Comparison of ENCODE assay signal across 8 mouse cellular contexts in genomic region chr1:15007663-15008344, GRCm38 (mm10).
DNase-seq lines count a peak whose midpoint lies in the region; ATAC-seq and TF ChIP-seq lines count a peak whose summit lies in the region.

No protein-coding gene starts in this region.

- WGBS in kidney, embryonic 14.5 days: 4% methylated on average over 3 of the region's 3 CpGs
- WGBS in kidney, embryonic 15.5 days: 6% methylated on average over 3 of the region's 3 CpGs
- 4% methylated on average over 3 of the region's 3 CpGs for WGBS in embryonic facial prominence, embryonic 14.5 days
- WGBS in midbrain, postnatal 0 days: 2% methylated on average over 3 of the region's 3 CpGs

- ATAC-seq in kidney, embryonic 14.5 days (ENCODE audit: low FRiP score, low TSS enrichment): peak; percentile 79; the same call in 1 of the 2 replicates
- no peak for ATAC-seq in kidney, embryonic 15.5 days (replicated peaks; ENCODE audit: low FRiP score)
- 0 out of 2 replicates have a peak, but pooled peaks have one; percentile 55 for ATAC-seq in embryonic facial prominence, embryonic 14.5 days (ENCODE audit: low read depth)
- ATAC-seq in midbrain, postnatal 0 days (ENCODE audit: low FRiP score): 0 out of 2 replicates have a peak, but pooled peaks have one; percentile 74

- H3K27me3 ChIP-seq in kidney, embryonic 14.5 days (ENCODE audit: control insufficient read depth, insufficient read depth, low read length): no peaks in the 10 kb centered on the region
- H3K27me3 ChIP-seq in kidney, embryonic 15.5 days: no peaks in the 10 kb centered on the region
- H3K27me3 ChIP-seq in MEL (ENCODE audit: control insufficient read depth in 1 of 2, insufficient read depth in 2 of 2, low read length in 2 of 2): no peaks in the 10 kb centered on the region
- H3K27me3 ChIP-seq in embryonic facial prominence, embryonic 14.5 days (replicated peaks; ENCODE audit: control insufficient read depth, insufficient read depth, low read length): no peaks in the 10 kb centered on the region
- no peaks in the 10 kb centered on the region for H3K27me3 ChIP-seq in midbrain, postnatal 0 days (ENCODE audit: insufficient read depth, low read length)

- no peak overlapping the region for H3K4me3 ChIP-seq in kidney, embryonic 14.5 days (ENCODE audit: low read length)
- no peak overlapping the region for H3K4me3 ChIP-seq in kidney, embryonic 15.5 days (replicated peaks)
- H3K4me3 ChIP-seq in MEL (ENCODE audit: control insufficient read depth in 1 of 2, insufficient read depth in 1 of 2, low read depth in 2 of 2, low read length in 2 of 2): no peak overlapping the region
- no peak overlapping the region for H3K4me3 ChIP-seq in embryonic facial prominence, embryonic 14.5 days (ENCODE audit: low read depth, low read length)
- H3K4me3 ChIP-seq in midbrain, postnatal 0 days (ENCODE audit: low read depth, low read length): no peak overlapping the region

- H3K36me3 ChIP-seq in kidney, embryonic 14.5 days (ENCODE audit: control insufficient read depth, insufficient read depth, low read length): no peaks in the 10 kb centered on the region
- H3K36me3 ChIP-seq in kidney, embryonic 15.5 days: no peaks in the 10 kb centered on the region
- no peaks in the 10 kb centered on the region for H3K36me3 ChIP-seq in MEL (ENCODE audit: control insufficient read depth in 1 of 2, insufficient read depth in 2 of 2, low read length in 2 of 2)
- H3K36me3 ChIP-seq in embryonic facial prominence, embryonic 14.5 days (ENCODE audit: control insufficient read depth, insufficient read depth, low read length): no peaks in the 10 kb centered on the region
- no peaks in the 10 kb centered on the region for H3K36me3 ChIP-seq in midbrain, postnatal 0 days (ENCODE audit: insufficient read depth, low read length)

- no peak overlapping the region for H3K27ac ChIP-seq in kidney, embryonic 14.5 days (ENCODE audit: low read depth, low read length)
- H3K27ac ChIP-seq in kidney, embryonic 15.5 days: no peak overlapping the region
- H3K27ac ChIP-seq in MEL (ENCODE audit: control insufficient read depth, low read depth, low read length): no peak overlapping the region
- H3K27ac ChIP-seq in embryonic facial prominence, embryonic 14.5 days (replicated peaks; ENCODE audit: low read depth, low read length): no peak overlapping the region
- no peak overlapping the region for H3K27ac ChIP-seq in midbrain, postnatal 0 days (ENCODE audit: low read depth, low read length)

- no peaks in the 10 kb centered on the region for H3K9me3 ChIP-seq in kidney, embryonic 14.5 days (ENCODE audit: control insufficient read depth, low read length)
- H3K9me3 ChIP-seq in kidney, embryonic 15.5 days (replicated peaks): no peaks in the 10 kb centered on the region
- no peaks in the 10 kb centered on the region for H3K9me3 ChIP-seq in MEL (replicated peaks; ENCODE audit: insufficient read depth, low read length)
- H3K9me3 ChIP-seq in embryonic facial prominence, embryonic 14.5 days (ENCODE audit: control insufficient read depth, low read length): no peaks in the 10 kb centered on the region
- no peaks in the 10 kb centered on the region for H3K9me3 ChIP-seq in midbrain, postnatal 0 days (ENCODE audit: low read length)

- TF ChIP-seq POLR2A in MEL (IDR thresholded peaks at IDR 0.05; ENCODE audit: control insufficient read depth in 1 of 2, insufficient read depth in 1 of 2, low read depth in 1 of 2, low read length in 2 of 2, poor library complexity in 1 of 2): no peak

- DNase-seq in MEL (ENCODE audit: low read depth, low spot score): peak; percentile 50
- DNase-seq in embryonic facial prominence, embryonic 14.5 days (ENCODE audit: low spot score): peak; percentile 65
- peak; percentile 76 for DNase-seq in midbrain, postnatal 0 days (ENCODE audit: low spot score)
- no peak for DNase-seq in cerebellum, adult 18-20 months
- DNase-seq in gastrocnemius, postnatal 10 days: no peak
- DNase-seq in urinary bladder, postnatal 36 days (ENCODE audit: low spot score in 2 of 2): no peak

- H3K4me1 ChIP-seq in kidney, embryonic 14.5 days (ENCODE audit: control insufficient read depth, insufficient read depth, low read length): no peaks in the 10 kb centered on the region
- no peaks in the 10 kb centered on the region for H3K4me1 ChIP-seq in kidney, embryonic 15.5 days
- H3K4me1 ChIP-seq in MEL (ENCODE audit: control insufficient read depth in 1 of 2, insufficient read depth in 2 of 2, low read length in 2 of 2): no peaks in the 10 kb centered on the region
- H3K4me1 ChIP-seq in embryonic facial prominence, embryonic 14.5 days (ENCODE audit: control insufficient read depth, insufficient read depth, low read length): no peaks in the 10 kb centered on the region
- H3K4me1 ChIP-seq in midbrain, postnatal 0 days (ENCODE audit: insufficient read depth, low read length): no peaks in the 10 kb centered on the region

- TF ChIP-seq RAD21 in MEL (IDR thresholded peaks at IDR 0.05; ENCODE audit: low read depth, low read length): peak; percentile 92

- H3K9ac ChIP-seq in kidney, embryonic 14.5 days (ENCODE audit: low read depth, low read length): no peak overlapping the region
- no peak overlapping the region for H3K9ac ChIP-seq in kidney, embryonic 15.5 days
- H3K9ac ChIP-seq in MEL (ENCODE audit: control insufficient read depth, low read depth, low read length, poor library complexity, severe bottlenecking): no peak overlapping the region
- no peak overlapping the region for H3K9ac ChIP-seq in embryonic facial prominence, embryonic 14.5 days (ENCODE audit: low read depth, low read length)
- no peak overlapping the region for H3K9ac ChIP-seq in midbrain, postnatal 0 days (replicated peaks; ENCODE audit: low read length, poor library complexity, severe bottlenecking)

- no peaks in the 10 kb centered on the region for H3K79me2 ChIP-seq in MEL (ENCODE audit: control insufficient read depth, insufficient read depth, low read length, poor library complexity)

- TF ChIP-seq CTCF in MEL (IDR thresholded peaks at IDR 0.05 in 2 of 3, conservative IDR thresholded peaks at IDR 0.05 in 1 of 3; ENCODE audit: control insufficient read depth in 1 of 3, insufficient read depth in 1 of 3, low read depth in 2 of 3, low read length in 3 of 3, poor library complexity in 1 of 3, severe bottlenecking in 1 of 3): peak in 1 of 3 experiments; percentile 80; a peak in 3 of 6 replicates
- TF ChIP-seq CTCF in midbrain, postnatal 0 days (IDR thresholded peaks at IDR 0.05): peak; percentile 86

- no peak overlapping the region for H3K4me2 ChIP-seq in kidney, embryonic 14.5 days (replicated peaks; ENCODE audit: low read depth, low read length)
- no peak overlapping the region for H3K4me2 ChIP-seq in kidney, embryonic 15.5 days
- no peak overlapping the region for H3K4me2 ChIP-seq in embryonic facial prominence, embryonic 14.5 days (ENCODE audit: low read depth, low read length)
- H3K4me2 ChIP-seq in midbrain, postnatal 0 days (ENCODE audit: low read depth, low read length, poor library complexity, severe bottlenecking): no peak overlapping the region

- TF ChIP-seq EP300 in MEL (IDR thresholded peaks at IDR 0.05; ENCODE audit: low read depth in 1 of 2, low read length in 2 of 2): no peak

TF ChIP-seq in MEL, 35 proteins besides CTCF, POLR2A, EP300 and RAD21:
- TF ChIP-seq SMC3 (IDR thresholded peaks at IDR 0.05; ENCODE audit: low read depth, low read length) (peak; percentile 83), ZC3H11A (IDR thresholded peaks at IDR 0.05; ENCODE audit: low read depth, low read length) (peak; percentile 79), ZMIZ1 (IDR thresholded peaks at IDR 0.05; ENCODE audit: low read depth, low read length) (no peak)
TF ChIP-seq in MEL: peak in this region for 2.

Comparison
In these comparisons a context has a peak if more than half of its experiments do, and no peak if none do; other contexts are left out.
1. DNase-seq: peak in MEL (single experiment), embryonic facial prominence, embryonic 14.5 days (single experiment) and midbrain, postnatal 0 days (single experiment); none in cerebellum, adult 18-20 months (0 of 2), gastrocnemius, postnatal 10 days (single experiment) and urinary bladder, postnatal 36 days (0 of 2).